Mouse (Mus musculus): ENCODE measurements at regions not wholly inside any gene's neighbourhood (a gene's known extent, or its start where the extent isn't known, plus 50 kb on each side); places are given as distances from the start of the nearest gene placed in this dataset.

DNA sequence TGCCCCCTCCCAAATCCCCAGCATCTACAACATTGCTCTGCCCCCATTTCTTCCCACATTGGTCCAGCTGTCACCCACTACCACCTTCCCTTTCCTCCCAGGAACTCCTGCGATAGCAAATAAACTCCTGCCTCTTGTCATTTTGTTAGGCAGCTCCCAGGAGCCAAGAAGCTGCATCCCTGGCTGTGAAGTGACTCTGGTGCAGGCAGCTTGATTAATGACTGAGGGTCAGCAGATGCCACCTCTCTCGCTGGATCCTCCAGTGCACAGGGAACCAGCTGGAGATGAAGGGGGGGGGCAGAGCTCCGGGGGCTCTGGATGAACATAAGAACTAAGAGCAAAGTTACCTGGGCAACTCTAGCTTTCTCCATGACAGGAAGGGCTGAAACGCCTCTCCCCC, 235.2 kb downstream of the Gm45692 start:
- ATAC-seq (ENCODE audit: extremely low read depth, insufficient number of reproducible peaks, low FRiP score, poor library complexity, severe bottlenecking), result no peak
- no peaks in the 10 kb centered on the region for H3K9me3 ChIP-seq (replicated peaks)
- no peak for TF ChIP-seq POLR2AphosphoS5 (IDR thresholded peaks at IDR 0.05; ENCODE audit: insufficient replicate concordance, low read depth, low read length)
- no peak for TF ChIP-seq CTCF (IDR thresholded peaks at IDR 0.05; ENCODE audit: low read depth, low read length)

DNA sequence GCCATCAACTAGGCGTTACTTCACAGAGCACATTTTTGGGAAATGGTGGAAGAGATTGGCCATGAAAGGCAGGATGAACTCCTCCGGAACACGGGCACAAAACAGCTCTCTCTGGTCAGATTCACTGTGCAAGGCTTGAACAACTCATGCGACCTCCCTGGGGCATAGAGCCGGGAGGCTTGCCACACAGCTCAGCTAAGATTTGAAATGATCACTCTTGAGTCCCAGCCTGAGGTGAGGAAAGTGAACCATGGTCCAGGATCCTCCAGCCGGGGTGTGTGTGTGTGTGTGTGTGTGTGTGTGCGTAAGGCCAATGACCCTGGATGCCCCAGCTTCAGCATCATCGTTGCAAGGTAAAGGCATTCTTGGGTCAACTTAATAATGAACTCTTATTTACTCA, 237.5 kb downstream of the Gm45692 start:
- H3K4me3 ChIP-seq (ENCODE audit: low read depth, low read length), result no peak overlapping the region
- DNase-seq (ENCODE audit: low spot score), result no peak
- no peaks in the 10 kb centered on the region for H3K4me1 ChIP-seq (ENCODE audit: insufficient read depth, low read depth, low read length)
- H3K9me3 ChIP-seq (replicated peaks), result no peaks in the 10 kb centered on the region
- H3K36me3 ChIP-seq (replicated peaks), result no peaks in the 10 kb centered on the region
- no peak for TF ChIP-seq POLR2AphosphoS5 (IDR thresholded peaks at IDR 0.05; ENCODE audit: insufficient replicate concordance, low read depth, low read length)
- no peak for TF ChIP-seq CTCF (IDR thresholded peaks at IDR 0.05; ENCODE audit: low read depth, low read length)
- TF ChIP-seq TAL1 (conservative IDR thresholded peaks at IDR 0.05; ENCODE audit: low read depth, low read length), result no peak
- TF ChIP-seq GATA1 (IDR thresholded peaks at IDR 0.05; ENCODE audit: borderline replicate concordance, low read length), result no peak
- no peak for TF ChIP-seq GATA2 (IDR thresholded peaks at IDR 0.05; ENCODE audit: borderline replicate concordance, low read depth, low read length)
- no peak for ATAC-seq (ENCODE audit: extremely low read depth, insufficient number of reproducible peaks, low FRiP score, poor library complexity, severe bottlenecking)
- no peaks in the 10 kb centered on the region; the same call in 1 of the 2 replicates for H3K27me3 ChIP-seq (ENCODE audit: insufficient read depth, low read length)

More for the DNA sequence above, 235.2 kb downstream of the Gm45692 start:
- Histone ChIP-seq H3K4me1 (ENCODE audit: insufficient read depth, low read depth, low read length) (no peaks in the 10 kb centered on the region), H3K4me3 (ENCODE audit: low read depth, low read length) (no peak overlapping the region), H3K36me3 (replicated peaks) (no peaks in the 10 kb centered on the region), H3K27me3 (ENCODE audit: insufficient read depth, low read length) (no peaks in the 10 kb centered on the region; the same call in 1 of the 2 replicates)
- no peak for DNase-seq (ENCODE audit: low spot score)

DNA sequence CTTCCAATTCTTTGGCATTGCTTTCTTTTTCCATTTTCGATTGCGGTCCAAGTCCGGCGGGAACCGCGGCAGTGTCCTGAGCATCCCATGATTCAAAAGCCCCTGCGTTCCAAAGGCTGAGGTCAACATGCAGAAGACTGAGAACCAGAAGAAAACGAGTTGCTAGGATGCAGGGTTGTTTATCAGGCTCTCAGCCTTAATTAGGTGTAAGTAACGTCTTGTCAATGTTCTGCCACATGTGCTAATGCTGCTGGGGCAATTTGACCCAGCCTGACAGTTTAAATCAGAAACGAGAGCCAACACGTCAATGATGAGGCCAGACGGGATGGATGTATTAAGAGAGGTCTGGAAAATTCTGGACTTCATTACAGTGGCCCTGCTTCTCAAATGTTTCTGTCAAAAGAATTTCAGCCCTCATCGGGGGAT, 239.4 kb downstream of the Gm45692 start:
- no peak for ATAC-seq (ENCODE audit: extremely low read depth, insufficient number of reproducible peaks, low FRiP score, poor library complexity, severe bottlenecking)
- TF ChIP-seq CTCF (IDR thresholded peaks at IDR 0.05; ENCODE audit: low read depth, low read length), result no peak
- TF ChIP-seq GATA1 (IDR thresholded peaks at IDR 0.05; ENCODE audit: borderline replicate concordance, low read length), result no peak
- no peak for TF ChIP-seq POLR2AphosphoS5 (IDR thresholded peaks at IDR 0.05; ENCODE audit: insufficient replicate concordance, low read depth, low read length)
- no peak for TF ChIP-seq GATA2 (IDR thresholded peaks at IDR 0.05; ENCODE audit: borderline replicate concordance, low read depth, low read length)
- TF ChIP-seq TAL1 (conservative IDR thresholded peaks at IDR 0.05; ENCODE audit: low read depth, low read length), result no peak
- no peaks in the 10 kb centered on the region for H3K9me3 ChIP-seq (replicated peaks)
- H3K36me3 ChIP-seq (replicated peaks), result no peaks in the 10 kb centered on the region
- no peaks in the 10 kb centered on the region for H3K4me1 ChIP-seq (ENCODE audit: insufficient read depth, low read depth, low read length)
- H3K4me3 ChIP-seq (ENCODE audit: low read depth, low read length), result no peak overlapping the region
- no peaks in the 10 kb centered on the region; the same call in 1 of the 2 replicates for H3K27me3 ChIP-seq (ENCODE audit: insufficient read depth, low read length)
- no peak for DNase-seq (ENCODE audit: low spot score)

DNA sequence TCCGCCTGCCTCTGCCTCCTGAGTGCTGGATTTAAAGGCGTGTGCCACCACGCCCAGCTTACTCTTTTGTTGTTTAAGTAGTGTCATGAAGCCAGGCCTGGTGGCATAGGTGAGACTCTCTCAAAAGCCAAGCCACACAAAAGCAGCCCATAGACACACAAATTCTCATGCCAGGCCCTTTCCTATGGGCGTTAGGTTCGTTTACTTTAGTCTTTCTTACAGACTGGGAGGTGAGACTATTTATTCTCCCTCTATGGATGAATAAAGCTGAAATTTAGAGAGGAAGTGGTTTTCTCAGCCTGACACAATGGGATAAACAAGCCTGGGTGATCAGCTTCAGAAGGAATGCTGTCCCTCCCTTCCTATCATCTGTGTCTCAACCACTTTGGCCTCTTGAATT, 243.0 kb downstream of the Gm45692 start:
- Histone ChIP-seq H3K4me3 (ENCODE audit: low read depth, low read length) (no peak overlapping the region), H3K4me1 (ENCODE audit: insufficient read depth, low read depth, low read length) (no peaks in the 10 kb centered on the region), H3K36me3 (replicated peaks) (no peaks in the 10 kb centered on the region), H3K9me3 (replicated peaks) (no peaks in the 10 kb centered on the region), H3K27me3 (ENCODE audit: insufficient read depth, low read length) (no peaks in the 10 kb centered on the region)
- TF ChIP-seq CTCF (IDR thresholded peaks at IDR 0.05; ENCODE audit: low read depth, low read length) (no peak), GATA2 (IDR thresholded peaks at IDR 0.05; ENCODE audit: borderline replicate concordance, low read depth, low read length) (no peak), GATA1 (IDR thresholded peaks at IDR 0.05; ENCODE audit: borderline replicate concordance, low read length) (no peak), POLR2AphosphoS5 (IDR thresholded peaks at IDR 0.05; ENCODE audit: insufficient replicate concordance, low read depth, low read length) (no peak), TAL1 (conservative IDR thresholded peaks at IDR 0.05; ENCODE audit: low read depth, low read length) (no peak)
- ATAC-seq (ENCODE audit: extremely low read depth, insufficient number of reproducible peaks, low FRiP score, poor library complexity, severe bottlenecking) (no peak), DNase-seq (ENCODE audit: low spot score) (no peak)

DNA sequence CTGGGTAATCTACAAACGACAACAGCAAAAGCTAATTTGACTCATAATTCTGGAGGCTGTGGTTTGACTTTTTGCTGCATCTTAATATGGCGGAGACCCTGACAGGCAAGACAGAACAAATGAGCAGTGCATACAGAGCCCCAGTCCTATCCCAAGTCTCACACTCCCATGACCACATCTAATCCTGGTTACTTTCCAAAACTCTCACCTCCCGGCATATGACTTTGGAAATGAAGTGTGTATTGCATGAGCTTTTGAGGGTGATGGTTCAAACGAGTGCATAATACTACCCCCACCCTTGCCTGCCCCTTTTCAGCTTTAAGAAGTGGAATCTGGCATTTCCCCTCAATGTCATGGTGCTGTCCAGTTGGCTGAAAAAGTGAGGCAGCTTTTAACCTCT, 244.3 kb downstream of the Gm45692 start:
- Histone ChIP-seq H3K27me3 (ENCODE audit: insufficient read depth, low read length) (no peaks in the 10 kb centered on the region), H3K36me3 (replicated peaks) (no peaks in the 10 kb centered on the region), H3K9me3 (replicated peaks) (no peaks in the 10 kb centered on the region), H3K4me3 (ENCODE audit: low read depth, low read length) (no peak overlapping the region), H3K4me1 (ENCODE audit: insufficient read depth, low read depth, low read length) (no peaks in the 10 kb centered on the region)
- ATAC-seq (ENCODE audit: extremely low read depth, insufficient number of reproducible peaks, low FRiP score, poor library complexity, severe bottlenecking) (no peak), DNase-seq (ENCODE audit: low spot score) (no peak)
- TF ChIP-seq GATA2 (IDR thresholded peaks at IDR 0.05; ENCODE audit: borderline replicate concordance, low read depth, low read length) (no peak), TAL1 (conservative IDR thresholded peaks at IDR 0.05; ENCODE audit: low read depth, low read length) (no peak), POLR2AphosphoS5 (IDR thresholded peaks at IDR 0.05; ENCODE audit: insufficient replicate concordance, low read depth, low read length) (no peak), GATA1 (IDR thresholded peaks at IDR 0.05; ENCODE audit: borderline replicate concordance, low read length) (no peak), CTCF (IDR thresholded peaks at IDR 0.05; ENCODE audit: low read depth, low read length) (no peak)

DNA sequence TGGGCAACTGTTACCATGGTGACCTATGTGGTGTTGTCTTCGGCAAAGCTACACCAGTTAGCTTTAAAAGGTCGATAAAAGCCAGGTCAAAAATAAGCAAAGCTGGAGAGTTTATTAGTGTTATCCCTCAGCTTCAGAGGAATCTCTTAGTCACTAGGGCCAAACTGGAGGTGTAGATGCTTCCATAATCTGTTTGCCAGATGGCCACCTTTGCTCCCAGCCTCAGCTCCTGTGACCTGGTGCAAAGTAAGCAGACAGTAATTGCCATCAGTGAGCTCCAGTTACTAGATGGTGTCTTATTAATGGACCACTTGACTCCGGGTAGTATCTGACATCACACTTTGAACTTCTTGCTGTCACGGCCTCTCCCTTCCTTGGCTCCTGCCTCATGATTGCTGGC, 245.3 kb downstream of the Gm45692 start:
- H3K27me3 ChIP-seq (ENCODE audit: insufficient read depth, low read length), result no peaks in the 10 kb centered on the region
- H3K4me3 ChIP-seq (ENCODE audit: low read depth, low read length), result no peak overlapping the region
- H3K36me3 ChIP-seq (replicated peaks), result no peaks in the 10 kb centered on the region
- no peak for TF ChIP-seq TAL1 (conservative IDR thresholded peaks at IDR 0.05; ENCODE audit: low read depth, low read length)
- TF ChIP-seq CTCF (IDR thresholded peaks at IDR 0.05; ENCODE audit: low read depth, low read length), result no peak
- no peak for TF ChIP-seq GATA1 (IDR thresholded peaks at IDR 0.05; ENCODE audit: borderline replicate concordance, low read length)
- H3K9me3 ChIP-seq (replicated peaks), result no peaks in the 10 kb centered on the region
- no peaks in the 10 kb centered on the region for H3K4me1 ChIP-seq (ENCODE audit: insufficient read depth, low read depth, low read length)
- no peak for DNase-seq (ENCODE audit: low spot score)
- no peak for ATAC-seq (ENCODE audit: extremely low read depth, insufficient number of reproducible peaks, low FRiP score, poor library complexity, severe bottlenecking)

DNA sequence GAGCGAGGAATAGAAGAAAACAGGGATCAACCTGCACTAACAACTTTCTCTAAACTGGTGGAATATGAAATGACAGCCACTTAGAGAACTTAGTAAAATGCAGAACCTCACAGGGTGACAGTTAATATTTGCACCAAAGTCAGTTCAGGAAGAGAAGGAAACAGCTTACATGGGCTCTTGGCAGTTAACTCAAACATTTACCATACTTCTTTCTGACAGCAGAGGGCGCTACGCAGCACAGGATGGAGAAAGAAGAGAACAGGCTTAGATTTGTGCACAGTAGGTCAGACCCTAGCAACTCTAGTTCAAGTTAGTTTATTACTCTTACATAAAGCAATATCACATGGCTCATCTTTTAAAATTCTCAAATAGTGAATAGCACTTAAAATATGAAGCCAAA, 261.3 kb downstream of the Gm45692 start:
- DNase-seq (ENCODE audit: low spot score) (no peak), ATAC-seq (ENCODE audit: extremely low read depth, insufficient number of reproducible peaks, low FRiP score, poor library complexity, severe bottlenecking) (no peak)
- Histone ChIP-seq H3K4me3 (ENCODE audit: low read depth, low read length) (no peak overlapping the region), H3K36me3 (replicated peaks) (no peaks in the 10 kb centered on the region), H3K27me3 (ENCODE audit: insufficient read depth, low read length) (peaks cover 3% of the 10 kb centered on the region; the same call in 1 of the 2 replicates), H3K9me3 (replicated peaks) (peaks cover 3% of the 10 kb centered on the region), H3K4me1 (ENCODE audit: insufficient read depth, low read depth, low read length) (0 out of 2 replicates have a peak, but pooled peaks cover 4% of the 10 kb centered on the region)
- TF ChIP-seq GATA2 (IDR thresholded peaks at IDR 0.05; ENCODE audit: borderline replicate concordance, low read depth, low read length), result no peak
- TF ChIP-seq CTCF (IDR thresholded peaks at IDR 0.05; ENCODE audit: low read depth, low read length), result peak; percentile 39; the same call in 1 of the 2 replicates
